Mouse (Mus musculus) liver, postnatal 0 days (tissue): Measurements from ENCODE around the gene Rpgrip1.

Source experiments
- CTCF ChIP-seq: sonication (generic); IDR thresholded peaks from 2 replicates; pipeline ENCODE4 v1.5.1; 2016; ENCODE audit warnings: antibody characterized with exemption, low read depth
- EP300 ChIP-seq: IDR thresholded peaks from 2 replicates; pipeline ENCODE4 v1.6.1; 2016; ENCODE audit warnings: antibody characterized with exemption, low read depth, mild to moderate bottlenecking

DNA sequence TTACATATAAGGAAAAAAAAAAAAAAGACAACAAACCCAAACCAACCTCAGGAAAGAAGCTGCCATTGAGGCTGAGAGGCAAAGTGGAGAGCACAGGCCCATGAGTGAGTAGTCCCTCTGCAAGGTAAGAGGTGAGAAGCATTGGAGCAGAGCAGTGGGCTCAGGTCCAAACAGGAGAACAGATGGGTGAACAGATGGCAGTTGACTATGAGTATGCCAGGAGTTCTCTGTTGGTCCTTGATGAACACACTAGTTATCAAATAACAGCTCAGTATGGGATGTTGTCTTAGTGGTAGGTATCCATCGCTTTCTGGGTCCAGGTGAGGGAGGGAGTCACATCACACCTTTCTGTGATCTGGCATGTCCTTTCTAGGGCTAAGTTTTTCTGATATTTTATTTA lies 49.7 kb upstream of the Rpgrip1 start:
- TF ChIP-seq EP300 (no peak), CTCF (no peak)
